Mouse (Mus musculus): ENCODE data around the gene Hivep3. TPM values are rescaled to one million over a fixed set of nuclear protein-coding genes. Genes with fewer than 3 reads are reported as not detected.

Hivep3 gene
- polyA plus RNA-seq, 1 experiment from 2014 or later: 16.5 TPM

DNA sequence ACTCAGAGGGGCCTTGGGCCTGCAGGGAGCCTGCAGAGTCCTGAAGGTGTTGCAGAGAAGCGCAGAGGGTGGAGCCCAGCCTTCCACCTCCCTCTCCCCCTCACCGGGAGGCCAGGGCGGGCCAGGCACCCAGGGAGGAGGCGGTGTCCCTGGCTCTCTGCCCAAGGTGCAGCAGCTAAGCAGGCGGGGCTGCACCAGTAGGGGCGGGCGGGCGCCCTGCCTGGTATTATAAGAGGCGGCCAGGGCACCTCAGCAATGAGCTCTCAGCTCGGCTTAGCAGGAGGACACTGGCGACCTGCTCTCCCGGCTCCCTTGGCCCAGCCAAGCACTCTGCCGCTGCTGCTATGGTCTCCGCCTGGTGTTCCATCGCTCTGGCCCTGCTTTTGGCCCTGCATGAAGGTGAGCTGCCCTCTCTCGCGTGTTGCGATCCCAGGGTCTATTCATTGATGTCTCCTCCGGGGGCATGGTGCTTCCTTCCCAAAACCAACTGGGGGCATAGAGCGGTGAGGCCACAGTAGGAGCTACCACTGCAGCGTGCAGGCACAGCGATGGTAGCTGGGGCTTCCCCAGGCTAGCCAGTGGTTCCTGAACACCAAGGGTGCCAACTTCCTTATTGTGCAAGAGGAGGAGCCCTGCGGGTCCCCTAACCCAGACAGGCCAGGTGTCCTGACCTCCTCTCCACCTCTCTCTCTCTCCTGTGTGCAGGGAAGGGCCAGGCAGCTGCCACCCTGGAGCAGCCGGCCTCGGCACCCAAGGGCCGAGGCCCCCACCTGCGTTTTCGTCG, 427.8 kb downstream of the Hivep3 start, which contains the start of gene Edn2:
Edn2 (plus strand) TSS at position 41 of the 784 bp plus-strand sequence.
- Histone ChIP-seq H3K9me3 (ENCODE audit: control insufficient read depth, low read length) (no peaks in the 10 kb centered on the region), H3K4me3 (replicated peaks; ENCODE audit: low read length) (no peak within 1 kb of the TSS), H3K36me3 (replicated peaks; ENCODE audit: control insufficient read depth, insufficient read depth) (no peaks in the 10 kb centered on the region), H3K27me3 (ENCODE audit: control insufficient read depth, insufficient read depth, low read length) (no peaks in the 10 kb centered on the region), H3K4me2 (replicated peaks) (no peak within 1 kb of the TSS), H3K4me1 (replicated peaks; ENCODE audit: control insufficient read depth, insufficient read depth, low read length) (0 out of 2 replicates have a peak, but pooled peaks cover 5% of the 10 kb centered on the region), H3K9ac (no peak within 1 kb of the TSS), H3K27ac (no peak within 1 kb of the TSS)
- DNase-seq (ENCODE audit: low spot score) (no peak), ATAC-seq (ENCODE audit: low FRiP score) (no peak)
- WGBS: 43% methylated on average over 28 of the region's 29 CpGs

DNA sequence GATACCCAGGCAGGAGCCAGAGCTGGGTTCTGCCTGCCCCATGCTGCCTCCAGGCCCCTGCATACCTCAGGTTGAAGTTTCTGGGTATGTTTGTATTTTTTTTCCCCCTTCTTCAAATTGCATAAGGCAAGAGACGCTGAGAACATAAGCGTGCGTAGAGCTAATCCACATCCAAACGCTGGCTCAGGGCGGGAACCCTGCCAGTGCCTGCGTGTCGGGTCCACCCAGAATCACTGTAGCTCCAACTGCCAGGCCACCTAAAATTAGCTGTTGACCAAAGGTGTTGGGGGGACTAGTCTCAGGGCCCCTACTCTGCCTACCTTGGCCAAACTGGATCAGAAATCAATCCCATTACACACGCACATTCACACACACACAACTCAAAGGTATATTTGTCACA, 429.0 kb downstream of the Hivep3 start:
- Histone ChIP-seq H3K9ac (no peak overlapping the region), H3K36me3 (replicated peaks; ENCODE audit: control insufficient read depth, insufficient read depth) (no peaks in the 10 kb centered on the region), H3K4me1 (replicated peaks; ENCODE audit: control insufficient read depth, insufficient read depth, low read length) (0 out of 2 replicates have a peak, but pooled peaks cover 5% of the 10 kb centered on the region), H3K9me3 (ENCODE audit: control insufficient read depth, low read length) (no peaks in the 10 kb centered on the region), H3K27me3 (ENCODE audit: control insufficient read depth, insufficient read depth, low read length) (no peaks in the 10 kb centered on the region), H3K27ac (no peak overlapping the region), H3K4me2 (replicated peaks) (no peak overlapping the region), H3K4me3 (replicated peaks; ENCODE audit: low read length) (no peak overlapping the region)
- DNase-seq (ENCODE audit: low spot score): no peak
- no peak for ATAC-seq (ENCODE audit: low FRiP score)
- WGBS: 89% methylated on average over 8 of the region's 8 CpGs

- Histone ChIP-seq H3K27me3 (ENCODE audit: control insufficient read depth, insufficient read depth, low read length) (no peaks in the 10 kb centered on the region), H3K4me1 (replicated peaks; ENCODE audit: control insufficient read depth, insufficient read depth, low read length) (0 out of 2 replicates have a peak, but pooled peaks cover 5% of the 10 kb centered on the region), H3K36me3 (replicated peaks; ENCODE audit: control insufficient read depth, insufficient read depth) (no peaks in the 10 kb centered on the region), H3K27ac (no peak overlapping the region), H3K4me3 (replicated peaks; ENCODE audit: low read length) (no peak overlapping the region), H3K4me2 (replicated peaks) (no peak overlapping the region), H3K9me3 (ENCODE audit: control insufficient read depth, low read length) (no peaks in the 10 kb centered on the region), H3K9ac (no peak overlapping the region)
- WGBS: 65% methylated on average over 11 of the region's 11 CpGs
- no peak for ATAC-seq (ENCODE audit: low FRiP score)
- DNase-seq (ENCODE audit: low spot score): no peak
Observed at GRCm38 (mm10) chr4:120163242-120163641, 429.7 kb downstream of the Hivep3 start.

DNA sequence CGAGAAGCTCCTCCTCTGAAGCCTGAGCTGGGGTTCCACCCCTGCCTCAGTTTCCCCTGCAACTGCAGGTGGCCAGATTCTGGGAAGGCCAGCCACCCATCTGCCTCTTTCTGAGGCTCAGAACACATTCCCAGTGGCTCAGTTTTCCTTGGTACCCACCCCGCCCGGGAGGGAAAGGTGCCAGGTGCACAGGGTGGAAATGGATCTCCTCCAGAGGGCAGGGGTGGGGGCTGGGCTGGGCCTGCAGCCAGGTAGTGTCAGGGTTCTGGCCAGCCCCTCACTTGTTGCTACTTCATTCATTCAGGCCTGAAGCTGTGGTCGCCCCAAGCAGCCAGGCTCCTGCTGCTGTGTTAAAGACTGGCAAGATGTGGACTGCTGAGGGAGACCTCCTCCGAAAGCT, 430.7 kb downstream of the Hivep3 start:
- Histone ChIP-seq H3K27me3 (ENCODE audit: control insufficient read depth, insufficient read depth, low read length) (no peaks in the 10 kb centered on the region), H3K9ac (no peak overlapping the region), H3K36me3 (replicated peaks; ENCODE audit: control insufficient read depth, insufficient read depth) (no peaks in the 10 kb centered on the region), H3K27ac (no peak overlapping the region), H3K9me3 (ENCODE audit: control insufficient read depth, low read length) (no peaks in the 10 kb centered on the region), H3K4me3 (replicated peaks; ENCODE audit: low read length) (no peak overlapping the region), H3K4me2 (replicated peaks) (no peak overlapping the region), H3K4me1 (replicated peaks; ENCODE audit: control insufficient read depth, insufficient read depth, low read length) (0 out of 2 replicates have a peak, but pooled peaks cover 5% of the 10 kb centered on the region)
- ATAC-seq (ENCODE audit: low FRiP score) (no peak), DNase-seq (ENCODE audit: low spot score) (no peak)
- WGBS: 79% methylated on average over 5 of the region's 5 CpGs

GRCm38 (mm10) chr4:120167778-120168177, 434.2 kb downstream of the Hivep3 start:
- Histone ChIP-seq H3K36me3 (replicated peaks; ENCODE audit: control insufficient read depth, insufficient read depth) (no peaks in the 10 kb centered on the region), H3K9me3 (ENCODE audit: control insufficient read depth, low read length) (no peaks in the 10 kb centered on the region), H3K27me3 (ENCODE audit: control insufficient read depth, insufficient read depth, low read length) (no peaks in the 10 kb centered on the region), H3K4me1 (replicated peaks; ENCODE audit: control insufficient read depth, insufficient read depth, low read length) (0 out of 2 replicates have a peak, but pooled peaks cover 16% of the 10 kb centered on the region), H3K9ac (no peak overlapping the region), H3K4me3 (replicated peaks; ENCODE audit: low read length) (no peak overlapping the region), H3K4me2 (replicated peaks) (no peak overlapping the region), H3K27ac (no peak overlapping the region)
- WGBS: 86% methylated on average over 6 of the region's 6 CpGs
- no peak for DNase-seq (ENCODE audit: low spot score)
- no peak for ATAC-seq (ENCODE audit: low FRiP score)

DNA sequence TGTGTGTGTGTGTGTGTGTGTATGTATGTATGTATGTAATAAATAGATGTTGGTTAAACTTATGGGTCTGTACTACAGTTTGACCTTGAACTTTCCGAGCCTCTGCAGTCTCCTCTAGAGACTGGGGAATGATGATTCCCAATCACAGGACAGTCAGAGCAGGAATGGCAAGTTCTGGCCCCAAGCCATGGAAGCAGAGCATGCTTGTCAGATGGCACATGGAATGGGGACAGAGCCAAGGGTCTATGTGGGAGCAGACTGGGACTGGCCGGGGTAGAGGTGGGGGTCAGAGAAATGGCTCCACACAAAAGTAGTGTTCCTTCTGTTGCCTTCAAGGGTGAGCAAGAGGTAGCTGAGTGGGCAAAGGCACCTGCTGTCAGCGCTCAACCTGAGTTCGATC, 434.8 kb downstream of the Hivep3 start:
- Histone ChIP-seq H3K4me2 (replicated peaks) (no peak overlapping the region), H3K4me1 (replicated peaks; ENCODE audit: control insufficient read depth, insufficient read depth, low read length) (0 out of 2 replicates have a peak, but pooled peaks cover 15% of the 10 kb centered on the region), H3K36me3 (replicated peaks; ENCODE audit: control insufficient read depth, insufficient read depth) (no peaks in the 10 kb centered on the region), H3K9me3 (ENCODE audit: control insufficient read depth, low read length) (no peaks in the 10 kb centered on the region), H3K9ac (no peak overlapping the region), H3K27me3 (ENCODE audit: control insufficient read depth, insufficient read depth, low read length) (no peaks in the 10 kb centered on the region), H3K4me3 (replicated peaks; ENCODE audit: low read length) (no peak overlapping the region), H3K27ac (no peak overlapping the region)
- DNase-seq (ENCODE audit: low spot score): no peak
- WGBS: 93% methylated on average over 4 of the region's 4 CpGs
- ATAC-seq (ENCODE audit: low FRiP score): no peak

DNA sequence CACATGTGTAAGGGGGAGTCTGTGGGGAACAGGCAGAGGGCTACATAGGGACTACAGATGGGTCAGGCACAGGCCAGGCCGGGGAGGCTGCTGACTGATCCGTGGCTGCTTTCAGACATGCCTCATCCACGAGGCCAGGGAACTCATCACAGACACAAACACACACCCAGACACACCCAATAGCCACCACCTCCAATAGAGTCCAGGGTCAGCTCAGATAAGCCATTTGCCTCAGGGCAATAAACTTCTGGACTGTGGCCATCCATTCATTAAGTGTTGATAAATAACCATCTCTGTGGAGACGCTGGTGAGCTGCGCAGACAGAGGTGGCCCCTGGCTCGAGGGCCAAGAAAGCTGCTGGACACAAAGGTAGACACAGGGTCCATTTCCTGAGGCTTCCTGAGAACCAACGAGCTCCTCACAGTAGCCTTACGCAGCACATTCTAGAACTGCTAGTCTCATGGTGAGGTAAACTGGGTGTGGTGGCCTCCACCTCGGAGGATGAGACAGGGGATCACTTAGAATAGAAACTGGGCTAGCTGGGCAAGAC, 436.9 kb downstream of the Hivep3 start:
- 65% methylated on average over 9 of the region's 9 CpGs for WGBS
- Histone ChIP-seq H3K9ac (no peak overlapping the region), H3K4me3 (replicated peaks; ENCODE audit: low read length) (no peak overlapping the region), H3K27ac (no peak overlapping the region), H3K4me2 (replicated peaks) (no peak overlapping the region), H3K27me3 (ENCODE audit: control insufficient read depth, insufficient read depth, low read length) (no peaks in the 10 kb centered on the region), H3K4me1 (replicated peaks; ENCODE audit: control insufficient read depth, insufficient read depth, low read length) (0 out of 2 replicates have a peak, but pooled peaks cover 11% of the 10 kb centered on the region), H3K9me3 (ENCODE audit: control insufficient read depth, low read length) (no peaks in the 10 kb centered on the region), H3K36me3 (replicated peaks; ENCODE audit: control insufficient read depth, insufficient read depth) (no peaks in the 10 kb centered on the region)
- ATAC-seq (ENCODE audit: low FRiP score): no peak
- DNase-seq (ENCODE audit: low spot score): no peak

DNA sequence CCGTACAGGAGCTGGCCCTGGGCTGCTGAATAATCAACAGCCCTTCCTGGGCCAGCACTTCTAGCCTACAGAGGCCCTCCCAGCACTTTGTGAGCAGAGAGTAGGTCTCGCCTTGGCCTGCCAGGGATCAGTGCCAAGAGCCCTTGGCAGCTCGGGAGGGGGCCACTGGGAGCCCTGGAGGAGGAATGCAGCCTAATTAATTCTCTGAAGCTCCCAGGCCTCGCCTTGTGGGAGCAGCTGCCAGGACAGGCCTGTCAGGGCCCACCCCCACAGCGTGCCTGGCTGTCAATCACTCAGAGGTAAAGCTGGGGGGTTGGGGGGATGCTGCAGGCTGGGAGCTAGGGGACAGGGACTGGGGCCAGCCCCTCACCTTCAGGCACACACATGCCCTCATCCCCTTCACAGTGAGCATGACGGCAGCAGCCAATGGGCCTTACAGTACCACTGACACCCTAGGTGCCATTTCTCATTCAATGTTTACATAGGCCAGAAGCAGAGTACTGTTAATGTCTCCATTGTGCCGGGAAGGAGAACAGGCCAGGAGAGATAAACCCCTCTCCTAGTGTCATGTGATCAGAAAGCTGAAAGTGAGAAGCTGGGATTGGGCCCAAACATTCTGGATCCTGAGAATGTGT, 438.6 kb downstream of the Hivep3 start:
- ATAC-seq (ENCODE audit: low FRiP score): peak; percentile 84
- no peak overlapping the region for H3K4me3 ChIP-seq (replicated peaks; ENCODE audit: low read length)
- H3K4me1 ChIP-seq (replicated peaks; ENCODE audit: control insufficient read depth, insufficient read depth, low read length): 0 out of 2 replicates have a peak, but pooled peaks cover 11% of the 10 kb centered on the region
- no peaks in the 10 kb centered on the region for H3K27me3 ChIP-seq (ENCODE audit: control insufficient read depth, insufficient read depth, low read length)
- WGBS: 8% methylated on average over 7 of the region's 7 CpGs
- DNase-seq (ENCODE audit: low spot score): peak; percentile 69
- H3K9me3 ChIP-seq (ENCODE audit: control insufficient read depth, low read length): no peaks in the 10 kb centered on the region
- no peaks in the 10 kb centered on the region for H3K36me3 ChIP-seq (replicated peaks; ENCODE audit: control insufficient read depth, insufficient read depth)
- H3K9ac ChIP-seq: no peak overlapping the region
- H3K27ac ChIP-seq: no peak overlapping the region
- H3K4me2 ChIP-seq (replicated peaks): no peak overlapping the region

DNA sequence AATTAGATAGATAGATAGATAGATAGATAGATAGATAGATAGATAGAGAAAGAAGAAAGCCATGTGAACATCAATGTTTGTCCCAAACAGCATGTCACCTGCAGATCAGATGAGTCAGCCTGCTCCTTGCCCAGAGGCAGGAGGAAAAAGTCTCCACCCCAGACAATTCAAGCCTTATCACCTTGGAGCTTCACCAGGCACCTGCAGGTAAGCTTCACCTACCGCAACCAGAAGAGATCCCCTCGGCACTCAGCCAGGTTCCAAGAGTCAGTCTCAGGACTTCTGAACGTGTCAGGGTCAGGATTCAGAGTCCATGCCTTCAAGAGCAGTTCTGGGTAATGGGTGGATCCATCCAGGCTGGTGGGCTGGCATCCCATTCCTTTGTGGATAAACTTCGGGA, 445.5 kb downstream of the Hivep3 start:
- Histone ChIP-seq H3K9ac (no peak overlapping the region), H3K9me3 (ENCODE audit: control insufficient read depth, low read length) (no peaks in the 10 kb centered on the region), H3K36me3 (replicated peaks; ENCODE audit: control insufficient read depth, insufficient read depth) (no peaks in the 10 kb centered on the region), H3K4me3 (replicated peaks; ENCODE audit: low read length) (no peak overlapping the region), H3K27me3 (ENCODE audit: control insufficient read depth, insufficient read depth, low read length) (no peaks in the 10 kb centered on the region), H3K4me2 (replicated peaks) (no peak overlapping the region), H3K4me1 (replicated peaks; ENCODE audit: control insufficient read depth, insufficient read depth, low read length) (no peaks in the 10 kb centered on the region), H3K27ac (no peak overlapping the region)
- DNase-seq (ENCODE audit: low spot score) (no peak), ATAC-seq (ENCODE audit: low FRiP score) (no peak)
- 83% methylated on average over 4 of the region's 4 CpGs for WGBS
